Mouse (Mus musculus) lung, embryonic 14.5 days (tissue): ENCODE data around the gene Glis3. TPM values are rescaled to one million over a fixed set of nuclear protein-coding genes. Genes with fewer than 3 reads are reported as not detected.

Experiments used
- ATAC-seq: fragments of 200-750 bp; cut with Nextera tagmentation; 2 replicates; pipeline ENCODE4 v1.8.0; 2017; ENCODE audit warnings: mild to moderate bottlenecking, moderate TSS enrichment, moderate library complexity; ENCODE audit not compliant: insufficient read depth
- DNase-seq: peaks from one replicate; pipeline ENCODE4 v3.0.0-alpha.2; 2015
- H3K27ac ChIP-seq: fragments of 300-500 bp; sonication (generic); 2 replicates; pipeline ENCODE4 v1.5.1; 2014; ENCODE audit warnings: low read depth, mild to moderate bottlenecking, moderate library complexity
- H3K27me3 ChIP-seq: fragments of 300-500 bp; sonication (generic); 2 replicates; pipeline ENCODE4 v1.6.1; 2014; ENCODE audit warnings: low read length, control low read depth; ENCODE audit not compliant: insufficient read depth
- H3K36me3 ChIP-seq: fragments of 300-500 bp; sonication (generic); 2 replicates; pipeline ENCODE4 v1.6.1; 2014; ENCODE audit warnings: control low read depth; ENCODE audit not compliant: insufficient read depth
- H3K4me1 ChIP-seq: fragments of 300-500 bp; sonication (generic); 2 replicates; pipeline ENCODE4 v1.6.1; 2014; ENCODE audit warnings: antibody characterized with exemption, control low read depth; ENCODE audit not compliant: insufficient read depth
- H3K4me2 ChIP-seq: fragments of 300-500 bp; sonication (generic); 2 replicates; pipeline ENCODE4 v1.6.1; 2014; ENCODE audit warnings: mild to moderate bottlenecking
- H3K4me3 ChIP-seq: fragments of 300-500 bp; sonication (generic); 2 replicates; pipeline ENCODE4 v1.5.1; 2014; ENCODE audit warnings: low read depth, low read length
- H3K9ac ChIP-seq: fragments of 300-500 bp; sonication (generic); 2 replicates; pipeline ENCODE4 v1.6.1; 2014
- H3K9me3 ChIP-seq: fragments of 300-500 bp; sonication (generic); 2 replicates; pipeline ENCODE4 v1.6.1; 2016; ENCODE audit warnings: low read depth, low read length, control low read depth
- CTCF ChIP-seq: IDR thresholded peaks from 2 replicates; pipeline ENCODE4 v1.5.1; 2016; ENCODE audit warnings: antibody characterized with exemption, low read depth
- WGBS: fragments of 180-500 bp; shearing (Covaris S2); extraction: QIAGEN DNeasy Blood & Tissue Kit; methylation state at CpG from one replicate; pipeline ENCODE4 v1.1.7; 2014; 5-methylcytosine and 5-hydroxymethylcytosine counted together
- polyA plus RNA-seq: library from polyadenylated mRNA; unstranded; fragments of >200 nt; fragmentation: Nextera tagmentation; extraction: Ambion mirVana; gene quantifications from 2 replicates; pipeline ENCODE4 v1.2.1, GENCODE M21; 2014

The Glis3 gene
- polyA plus RNA-seq, 1 experiment from 2014 or later, result 4.7 TPM

- 83% methylated on average over 7 of the region's 7 CpGs for WGBS
- Histone ChIP-seq H3K9me3 (no peaks in the 10 kb centered on the region), H3K27me3 (no peaks in the 10 kb centered on the region), H3K4me1 (no peaks in the 10 kb centered on the region), H3K9ac (no peak overlapping the region), H3K4me3 (no peak overlapping the region), H3K27ac (no peak overlapping the region), H3K36me3 (no peaks in the 10 kb centered on the region), H3K4me2 (no peak overlapping the region)
- TF ChIP-seq CTCF, result no peak
- ATAC-seq (no peak), DNase-seq (no peak)
Observed at GRCm38 (mm10) chr19:28283241-28284097, 396.4 kb downstream of the Glis3 start.

- Histone ChIP-seq H3K27ac (no peak overlapping the region), H3K4me2 (no peak overlapping the region), H3K4me3 (no peak overlapping the region), H3K9me3 (no peaks in the 10 kb centered on the region), H3K36me3 (no peaks in the 10 kb centered on the region), H3K4me1 (no peaks in the 10 kb centered on the region), H3K27me3 (no peaks in the 10 kb centered on the region), H3K9ac (no peak overlapping the region)
- no peak for DNase-seq
- 79% methylated on average over 4 of the region's 4 CpGs for WGBS
- ATAC-seq, result no peak
- no peak for TF ChIP-seq CTCF
Observed at GRCm38 (mm10) chr19:28281405-28281804, 398.5 kb downstream of the Glis3 start.

DNA sequence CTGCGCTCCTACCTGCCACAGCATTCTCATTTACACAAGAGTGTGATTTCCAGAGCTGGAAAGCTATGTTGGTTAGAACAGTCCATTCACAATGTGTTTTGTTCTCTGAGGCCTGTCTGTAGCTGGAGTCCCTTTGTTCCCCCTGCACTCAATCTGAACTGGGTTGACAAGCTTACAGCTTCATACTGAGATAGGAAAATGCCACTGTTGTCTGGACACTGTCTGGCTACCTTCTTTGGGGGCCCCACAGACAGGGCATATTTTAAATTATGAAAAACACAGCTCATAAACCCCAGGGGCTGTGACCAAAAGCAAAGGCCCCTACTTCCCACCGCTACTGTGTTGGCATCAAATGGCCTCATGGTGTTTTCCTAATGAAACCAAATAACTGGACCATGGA lies 402.8 kb downstream of the Glis3 start:
- no peak overlapping the region for H3K27ac ChIP-seq
- no peak for ATAC-seq

GRCm38 (mm10) chr19:28274501-28274900 lies 405.4 kb downstream of the Glis3 start:
- WGBS, result 69% methylated on average over 2 of the region's 2 CpGs
- no peak overlapping the region for H3K27ac ChIP-seq
- ATAC-seq, result no peak
- H3K9me3 ChIP-seq, result no peaks in the 10 kb centered on the region
- no peak overlapping the region for H3K4me2 ChIP-seq
- H3K36me3 ChIP-seq, result no peaks in the 10 kb centered on the region
- no peaks in the 10 kb centered on the region for H3K4me1 ChIP-seq
- no peak for TF ChIP-seq CTCF
- no peaks in the 10 kb centered on the region for H3K27me3 ChIP-seq
- no peak overlapping the region for H3K4me3 ChIP-seq
- DNase-seq, result no peak
- no peak overlapping the region for H3K9ac ChIP-seq

More for the DNA sequence above, 402.8 kb downstream of the Glis3 start:
- Histone ChIP-seq H3K36me3 (no peaks in the 10 kb centered on the region), H3K4me1 (no peaks in the 10 kb centered on the region), H3K9ac (no peak overlapping the region), H3K4me2 (no peak overlapping the region), H3K4me3 (no peak overlapping the region), H3K9me3 (no peaks in the 10 kb centered on the region), H3K27me3 (no peaks in the 10 kb centered on the region)
- no peak for DNase-seq
- 93% methylated on average over 2 of the region's 2 CpGs for WGBS
- no peak for TF ChIP-seq CTCF

- WGBS, result 77% methylated on average over 4 of the region's 4 CpGs
- no peak overlapping the region for H3K9ac ChIP-seq
Observed at GRCm38 (mm10) chr19:28273946-28274345, 405.9 kb downstream of the Glis3 start.

DNA sequence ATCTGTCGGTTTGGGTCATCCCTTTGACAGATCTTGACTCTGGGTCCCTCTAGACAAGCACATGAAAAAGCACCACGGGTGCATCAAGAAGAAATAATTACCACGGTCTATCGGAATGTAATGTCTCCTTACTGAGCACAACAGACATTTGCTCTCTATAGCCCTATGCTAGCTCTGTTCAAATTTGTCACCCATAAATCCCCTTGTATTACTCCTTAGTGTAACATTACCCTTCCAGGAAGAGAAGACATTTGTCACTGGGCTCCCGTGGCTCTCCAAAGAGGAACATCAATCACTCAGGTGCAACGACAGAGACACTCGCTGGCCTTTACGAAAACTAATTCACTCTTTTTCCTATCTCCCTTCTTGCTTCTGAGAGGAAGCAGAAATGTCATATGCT lies 413.0 kb downstream of the Glis3 start:
- no peaks in the 10 kb centered on the region for H3K27me3 ChIP-seq
- H3K9ac ChIP-seq, result no peak overlapping the region
- no peaks in the 10 kb centered on the region for H3K9me3 ChIP-seq
- 61% methylated on average over 8 of the region's 8 CpGs for WGBS
- TF ChIP-seq CTCF, result no peak
- no peak overlapping the region for H3K4me2 ChIP-seq
- H3K27ac ChIP-seq, result no peak overlapping the region
- no peak overlapping the region for H3K4me3 ChIP-seq
- DNase-seq, result no peak
- no peak for ATAC-seq
- no peaks in the 10 kb centered on the region for H3K36me3 ChIP-seq
- H3K4me1 ChIP-seq, result no peaks in the 10 kb centered on the region

More at GRCm38 (mm10) chr19:28273946-28274345, 405.9 kb downstream of the Glis3 start:
- Histone ChIP-seq H3K4me3 (no peak overlapping the region), H3K9me3 (no peaks in the 10 kb centered on the region), H3K4me1 (no peaks in the 10 kb centered on the region), H3K27me3 (no peaks in the 10 kb centered on the region), H3K4me2 (no peak overlapping the region), H3K36me3 (no peaks in the 10 kb centered on the region), H3K27ac (no peak overlapping the region)
- DNase-seq (no peak), ATAC-seq (no peak)
- no peak for TF ChIP-seq CTCF

GRCm38 (mm10) chr19:28265776-28266175 lies 414.1 kb downstream of the Glis3 start:
- ATAC-seq (no peak), DNase-seq (no peak)
- 85% methylated on average over 2 of the region's 2 CpGs for WGBS
- Histone ChIP-seq H3K36me3 (no peaks in the 10 kb centered on the region), H3K4me1 (no peaks in the 10 kb centered on the region), H3K27ac (no peak overlapping the region), H3K27me3 (no peaks in the 10 kb centered on the region), H3K9me3 (no peaks in the 10 kb centered on the region), H3K4me2 (no peak overlapping the region), H3K4me3 (no peak overlapping the region), H3K9ac (no peak overlapping the region)
- TF ChIP-seq CTCF, result no peak
